Mouse (Mus musculus) limb, embryonic 14.5 days (tissue): ENCODE results near the gene Lrmda. TPM values are rescaled to one million over a fixed set of nuclear protein-coding genes. Genes with fewer than 3 reads are reported as not detected.
A peak's percentile ranks its signal among the peaks of the same experiment; 100 is the strongest.

Experiments
- ATAC-seq: fragments of 200-750 bp; cut with Nextera tagmentation; 2 replicates; pipeline ENCODE4 v1.8.0; 2017; ENCODE audit warnings: low read depth, moderate number of reproducible peaks, moderate TSS enrichment; ENCODE audit not compliant: low FRiP score
- DNase-seq: peaks from one replicate; pipeline ENCODE4 v3.0.0-alpha.2; 2015; ENCODE audit warnings: low spot score
- H3K27ac ChIP-seq: fragments of 300-500 bp; sonication (generic); replicated peaks from 2 replicates; pipeline ENCODE4 v1.5.1; 2014; ENCODE audit warnings: low read depth, mild to moderate bottlenecking, low read length, moderate library complexity, mixed read lengths
- H3K27me3 ChIP-seq: fragments of 300-500 bp; sonication (generic); 2 replicates; pipeline ENCODE4 v1.6.1; 2014; ENCODE audit warnings: low read length, mixed read lengths; ENCODE audit not compliant: control insufficient read depth, insufficient read depth
- H3K36me3 ChIP-seq: fragments of 300-500 bp; sonication (generic); 2 replicates; pipeline ENCODE4 v1.6.1; 2014; ENCODE audit warnings: mild to moderate bottlenecking, low read length, moderate library complexity, mixed read lengths; ENCODE audit not compliant: control insufficient read depth, insufficient read depth
- H3K4me1 ChIP-seq: fragments of 300-500 bp; sonication (generic); 2 replicates; pipeline ENCODE4 v1.6.1; 2014; ENCODE audit warnings: antibody characterized with exemption, low read length, mixed read lengths; ENCODE audit not compliant: control insufficient read depth, insufficient read depth
- H3K4me2 ChIP-seq: fragments of 300-500 bp; sonication (generic); replicated peaks from 2 replicates; pipeline ENCODE4 v1.6.1; 2014; ENCODE audit warnings: low read depth, mild to moderate bottlenecking, low read length, moderate library complexity; ENCODE audit not compliant: severe bottlenecking
- H3K4me3 ChIP-seq: fragments of 300-500 bp; sonication (generic); replicated peaks from 2 replicates; pipeline ENCODE4 v1.5.1; 2014; ENCODE audit warnings: low read length
- H3K9ac ChIP-seq: fragments of 300-500 bp; sonication (generic); 2 replicates; pipeline ENCODE4 v1.6.1; 2014; ENCODE audit warnings: mild to moderate bottlenecking, low read depth, low read length, moderate library complexity; ENCODE audit not compliant: severe bottlenecking
- H3K9me3 ChIP-seq: fragments of 300-500 bp; sonication (generic); 2 replicates; pipeline ENCODE4 v1.6.1; 2016; ENCODE audit warnings: low read length; ENCODE audit not compliant: control insufficient read depth
- POLR2A ChIP-seq: fragments of 200-500 bp; IDR thresholded peaks from 2 replicates; pipeline ENCODE4 v1.8.0; 2012; ENCODE audit warnings: inconsistent platforms, mild to moderate bottlenecking, moderate library complexity, borderline replicate concordance; ENCODE audit not compliant: insufficient read depth, insufficient read length; ENCODE audit errors: extremely low read depth
- WGBS: fragments of 180-500 bp; shearing (Covaris S2); extraction: QIAGEN DNeasy Blood & Tissue Kit; methylation state at CpG from one replicate; pipeline ENCODE4 v1.1.7; 2014; 5-methylcytosine and 5-hydroxymethylcytosine counted together
- polyA plus RNA-seq, 2 experiments: library from polyadenylated mRNA; depleted of rRNA in 1 of 2; stranded (reverse) in 1 of 2; unstranded in 1 of 2; fragments of >200 nt; fragmentation: Nextera tagmentation in 1 of 2; extraction: Ambion mirVana in 1 of 2; gene quantifications; 2 replicates each; pipeline versions ENCODE4 v1.2.1 to v1.2.3; 2012 to 2014

Lrmda gene
- polyA plus RNA-seq, 2 experiments = 0.08 to 0.72 TPM

GRCm38 (mm10) chr14:21985981-21986732, 33.4 kb upstream of the Lrmda start:
- no peak for TF ChIP-seq POLR2A
- DNase-seq (peak; percentile 77), ATAC-seq (no peak)
- H3K9ac ChIP-seq = peak overlapping the region; percentile 95
- H3K9me3 ChIP-seq = no peaks in the 10 kb centered on the region
- H3K4me2 ChIP-seq = peak overlapping the region; percentile 72
- peaks cover 22% of the 10 kb centered on the region for H3K4me1 ChIP-seq
- peaks cover 34% of the 10 kb centered on the region for H3K36me3 ChIP-seq
- under 1% methylated on average over 39 of the region's 62 CpGs for WGBS
- peaks cover 14% of the 10 kb centered on the region; the same call in 1 of the 2 replicates for H3K27me3 ChIP-seq
- H3K27ac ChIP-seq = peak overlapping the region; percentile 97
- H3K4me3 ChIP-seq = peak overlapping the region; percentile 91

GRCm38 (mm10) chr14:21986733-21987659, 32.5 kb upstream of the Lrmda start:
- 0% methylated on average over 29 of the region's 61 CpGs for WGBS
- peak; percentile 14 for ATAC-seq
- Histone ChIP-seq H3K4me2 (peak overlapping the region; percentile 72), H3K36me3 (peaks cover 34% of the 10 kb centered on the region), H3K9ac (peak overlapping the region; percentile 95), H3K4me1 (peaks cover 24% of the 10 kb centered on the region), H3K27ac (peak overlapping the region; percentile 97), H3K9me3 (no peaks in the 10 kb centered on the region), H3K4me3 (peak overlapping the region; percentile 91), H3K27me3 (peaks cover 18% of the 10 kb centered on the region; the same call in 1 of the 2 replicates)
- no peak for TF ChIP-seq POLR2A
- peak; percentile 70 for DNase-seq

GRCm38 (mm10) chr14:21987660-21988576, 31.6 kb upstream of the Lrmda start:
- H3K4me1 ChIP-seq = peaks cover 17% of the 10 kb centered on the region

GRCm38 (mm10) chr14:21988577-21989290, 30.8 kb upstream of the Lrmda start:
- 0% methylated on average over 26 of the region's 26 CpGs for WGBS
- ATAC-seq (no peak), DNase-seq (peak; percentile 42)
- Histone ChIP-seq H3K27ac (peak overlapping the region; percentile 85), H3K4me3 (peak overlapping the region; percentile 91), H3K27me3 (peaks cover 28% of the 10 kb centered on the region; the same call in 1 of the 2 replicates), H3K4me2 (peak overlapping the region; percentile 72), H3K36me3 (peaks cover 23% of the 10 kb centered on the region), H3K9me3 (no peaks in the 10 kb centered on the region), H3K9ac (peak overlapping the region; percentile 95), H3K4me1 (peaks cover 15% of the 10 kb centered on the region)
- TF ChIP-seq POLR2A = no peak

More at GRCm38 (mm10) chr14:21987660-21988576, 31.6 kb upstream of the Lrmda start:
- Histone ChIP-seq H3K4me3 (peak overlapping the region; percentile 91), H3K36me3 (peaks cover 26% of the 10 kb centered on the region), H3K27ac (peak overlapping the region; percentile 97), H3K4me2 (peak overlapping the region; percentile 72), H3K27me3 (peaks cover 24% of the 10 kb centered on the region; the same call in 1 of the 2 replicates), H3K9ac (peak overlapping the region; percentile 95), H3K9me3 (no peaks in the 10 kb centered on the region)
- TF ChIP-seq POLR2A = peak; percentile 96
- WGBS = 1% methylated on average over 62 of the region's 74 CpGs
- ATAC-seq (peak; percentile 86), DNase-seq (peak; percentile 99)
